Comparison of ENCODE assay signal across 29 mouse cellular contexts in genomic region chr10:93035489-93035888, GRCm38 (mm10). TPM values are rescaled to one million over a fixed set of nuclear protein-coding genes. Genes with fewer than 3 reads are reported as not detected.
DNase-seq lines count a peak whose midpoint lies in the region; ATAC-seq and TF ChIP-seq lines count a peak whose summit lies in the region.
"Had no signal": no experiment of that assay in that cellular context is flagged by ENCODE, and none has a peak within 500 bp of the region (broad histone marks: within the 10 kb centered on the region; RNA-seq: fewer than 3 reads in every experiment).

No protein-coding gene starts in this region.

- H3K36me3 ChIP-seq in forebrain, postnatal 0 days (ENCODE audit: insufficient read depth): no peaks in the 10 kb centered on the region
- H3K36me3 ChIP-seq in forebrain, embryonic 11.5 days (ENCODE audit: control insufficient read depth, insufficient read depth, low read length): no peaks in the 10 kb centered on the region
- H3K36me3 ChIP-seq in lung, embryonic 15.5 days: no peaks in the 10 kb centered on the region
- H3K36me3 ChIP-seq in neural tube, embryonic 13.5 days: no peaks in the 10 kb centered on the region
- H3K36me3 ChIP-seq: embryonic facial prominence, embryonic 15.5 days; hindbrain, embryonic 15.5 days; kidney, embryonic 15.5 days; limb, embryonic 12.5 days; liver, embryonic 15.5 days; midbrain, embryonic 12.5 days had no signal

- H3K4me2 ChIP-seq in forebrain, postnatal 0 days (ENCODE audit: low read depth): no peak overlapping the region
- no peak overlapping the region for H3K4me2 ChIP-seq in forebrain, embryonic 11.5 days (ENCODE audit: low read depth, low read length, severe bottlenecking)
- H3K4me2 ChIP-seq in lung, embryonic 15.5 days: 0 out of 2 replicates have a peak overlapping the region, but pooled peaks have one; percentile 7
- H3K4me2 ChIP-seq in neural tube, embryonic 13.5 days: no peak overlapping the region
- H3K4me2 ChIP-seq: embryonic facial prominence, embryonic 15.5 days; heart, embryonic 11.5 days; hindbrain, embryonic 15.5 days; kidney, embryonic 15.5 days; limb, embryonic 12.5 days; liver, embryonic 15.5 days; midbrain, embryonic 12.5 days had no signal

- no peak for DNase-seq in forebrain, postnatal 0 days
- DNase-seq in forebrain, embryonic 11.5 days (ENCODE audit: low spot score): no peak
- DNase-seq in lung, adult 2 months: no peak
- DNase-seq in retina, postnatal 1 day: peak; percentile 62
- no peak for DNase-seq in retina, embryonic 14.5 days (ENCODE audit: low spot score)
- DNase-seq: adrenal gland, postnatal 25 days; cerebellum, adult 18-20 months; cerebellum, postnatal 10 days; gastrocnemius, adult 2 months; heart, postnatal 4 days; kidney, adult 18-20 months; kidney, postnatal 25 days; lung, postnatal 4 days; right cerebral cortex, postnatal 14 days had no signal

- ATAC-seq in forebrain, postnatal 0 days: peak; percentile 32; the same call in 1 of the 2 replicates
- no peak for ATAC-seq in forebrain, embryonic 11.5 days (replicated peaks; ENCODE audit: low FRiP score)
- ATAC-seq in lung, embryonic 15.5 days (ENCODE audit: borderline replicate concordance, extremely low read depth, low FRiP score, low TSS enrichment): no peak
- ATAC-seq in neural tube, embryonic 13.5 days (ENCODE audit: low read depth): peak; percentile 19; the same call in 1 of the 2 replicates
- ATAC-seq in CD4-positive, CD25-positive, alpha-beta regulatory T cell, adult 4 months: no peak
- ATAC-seq: forebrain, embryonic 14.5 days had no signal

- 47% methylated on average over 10 of the region's 10 CpGs for WGBS in forebrain, postnatal 0 days
- WGBS in forebrain, embryonic 11.5 days: 74% methylated on average over 10 of the region's 10 CpGs
- 52% methylated on average over 10 of the region's 10 CpGs for WGBS in lung, embryonic 15.5 days
- 56% methylated on average over 10 of the region's 10 CpGs for WGBS in lung, adult 2 months
- 52% methylated on average over 10 of the region's 10 CpGs for WGBS in neural tube, embryonic 13.5 days

- no peaks in the 10 kb centered on the region for H3K27me3 ChIP-seq in forebrain, postnatal 0 days (ENCODE audit: insufficient read depth, low read length)
- H3K27me3 ChIP-seq in forebrain, embryonic 11.5 days (ENCODE audit: control insufficient read depth, insufficient read depth, low read length): no peaks in the 10 kb centered on the region
- no peaks in the 10 kb centered on the region for H3K27me3 ChIP-seq in lung, embryonic 15.5 days
- H3K27me3 ChIP-seq in neural tube, embryonic 13.5 days: no peaks in the 10 kb centered on the region
- H3K27me3 ChIP-seq: embryonic facial prominence, embryonic 15.5 days; hindbrain, embryonic 15.5 days; kidney, embryonic 15.5 days; limb, embryonic 12.5 days; liver, embryonic 15.5 days; megakaryocyte, embryonic 14.5 days; midbrain, embryonic 12.5 days had no signal

- no peaks in the 10 kb centered on the region; the same call in 1 of the 2 replicates for H3K4me1 ChIP-seq in forebrain, postnatal 0 days (ENCODE audit: insufficient read depth)
- H3K4me1 ChIP-seq in forebrain, embryonic 11.5 days (replicated peaks; ENCODE audit: control insufficient read depth, insufficient read depth, low read length): no peaks in the 10 kb centered on the region
- H3K4me1 ChIP-seq in lung, embryonic 15.5 days: no peaks in the 10 kb centered on the region
- no peaks in the 10 kb centered on the region for H3K4me1 ChIP-seq in lung, adult 2 months (ENCODE audit: control insufficient read depth, insufficient read depth, low read length)
- H3K4me1 ChIP-seq in neural tube, embryonic 13.5 days (replicated peaks): no peaks in the 10 kb centered on the region
- H3K4me1 ChIP-seq: embryonic facial prominence, embryonic 15.5 days; hindbrain, embryonic 15.5 days; kidney, embryonic 15.5 days; liver, embryonic 15.5 days; midbrain, embryonic 12.5 days had no signal

- no peak overlapping the region for H3K4me3 ChIP-seq in forebrain, postnatal 0 days (ENCODE audit: low read depth, low read length)
- H3K4me3 ChIP-seq in forebrain, embryonic 11.5 days (ENCODE audit: low read depth, low read length): no peak overlapping the region
- H3K4me3 ChIP-seq in lung, embryonic 15.5 days: no peak overlapping the region
- H3K4me3 ChIP-seq in lung, adult 2 months (replicated peaks; ENCODE audit: extremely low read depth, low read depth, low read length): no peak overlapping the region
- H3K4me3 ChIP-seq in neural tube, embryonic 13.5 days: no peak overlapping the region
- H3K4me3 ChIP-seq: embryonic facial prominence, embryonic 15.5 days; gastrocnemius, adult 2 months; hindbrain, embryonic 15.5 days; kidney, embryonic 15.5 days; layer of hippocampus, adult 2 months; left cerebral cortex, adult 2 months; limb, embryonic 12.5 days; liver, embryonic 15.5 days; megakaryocyte, embryonic 14.5 days; midbrain, embryonic 12.5 days; myocyte had no signal

- H3K27ac ChIP-seq in forebrain, postnatal 0 days (ENCODE audit: low read depth, low read length): no peak overlapping the region
- H3K27ac ChIP-seq in forebrain, embryonic 11.5 days (ENCODE audit: low read depth, low read length): no peak overlapping the region
- no peak overlapping the region for H3K27ac ChIP-seq in lung, embryonic 15.5 days
- no peak overlapping the region for H3K27ac ChIP-seq in neural tube, embryonic 13.5 days (replicated peaks)
- H3K27ac ChIP-seq: embryonic facial prominence, embryonic 15.5 days; gastrocnemius, adult 2 months; hindbrain, embryonic 15.5 days; kidney, embryonic 15.5 days; layer of hippocampus, adult 2 months; left cerebral cortex, adult 2 months; limb, embryonic 12.5 days; liver, embryonic 15.5 days; midbrain, embryonic 12.5 days had no signal

- no peak overlapping the region for H3K9ac ChIP-seq in forebrain, postnatal 0 days
- no peak overlapping the region for H3K9ac ChIP-seq in forebrain, embryonic 11.5 days (ENCODE audit: low read length)
- no peak overlapping the region for H3K9ac ChIP-seq in lung, embryonic 15.5 days
- no peak overlapping the region for H3K9ac ChIP-seq in neural tube, embryonic 13.5 days
- H3K9ac ChIP-seq: embryonic facial prominence, embryonic 15.5 days; hindbrain, embryonic 15.5 days; kidney, embryonic 15.5 days; limb, embryonic 12.5 days; liver, embryonic 15.5 days; midbrain, embryonic 12.5 days had no signal

- H3K9me3 ChIP-seq in forebrain, postnatal 0 days (ENCODE audit: low read length): no peaks in the 10 kb centered on the region
- no peaks in the 10 kb centered on the region for H3K9me3 ChIP-seq in forebrain, embryonic 11.5 days (ENCODE audit: control insufficient read depth, low read length)
- no peaks in the 10 kb centered on the region for H3K9me3 ChIP-seq in lung, embryonic 15.5 days
- H3K9me3 ChIP-seq in neural tube, embryonic 13.5 days: no peaks in the 10 kb centered on the region
- H3K9me3 ChIP-seq: embryonic facial prominence, embryonic 15.5 days; hindbrain, embryonic 15.5 days; kidney, embryonic 15.5 days; limb, embryonic 12.5 days; liver, embryonic 15.5 days; megakaryocyte, embryonic 14.5 days; midbrain, embryonic 12.5 days had no signal

- TF ChIP-seq CTCF in forebrain, postnatal 0 days (IDR thresholded peaks at IDR 0.05; ENCODE audit: low read depth): no peak
- no peak for TF ChIP-seq CTCF in lung, adult 2 months (IDR thresholded peaks at IDR 0.05; ENCODE audit: insufficient read depth, low read length)

- TF ChIP-seq POLR2A in lung, adult 2 months (IDR thresholded peaks at IDR 0.05; ENCODE audit: borderline replicate concordance, extremely low read depth, low read depth, low read length): no peak

RNA-seq across cellular contexts. Expression of gene Cfap54, which starts 45.9 kb away (rescaled TPM):
- total RNA-seq in forebrain, postnatal 0 days (2014; rRNA removed): 3.2 and 4.8 TPM in 2 replicates
- 1.9 and 4.2 TPM in 2 replicates for polyA plus RNA-seq in forebrain, postnatal 0 days (2015; fragmentation: Nextera tagmentation; extraction: Ambion mirVana)
- polyA plus RNA-seq in forebrain, embryonic 11.5 days (2014; fragmentation: Nextera tagmentation; extraction: Ambion mirVana): 1.1 and 1.5 TPM in 2 replicates
- polyA plus RNA-seq in lung, embryonic 15.5 days (2015; fragmentation: Nextera tagmentation; extraction: Ambion mirVana): 0.79 and 1.5 TPM in 2 replicates
- polyA plus RNA-seq in lung, adult 2 months (2012; rRNA removed): 2.3 and 3.7 TPM in 2 replicates
- 0.88 and 1.3 TPM in 2 replicates for polyA plus RNA-seq in neural tube, embryonic 13.5 days (2015; fragmentation: Nextera tagmentation; extraction: Ambion mirVana)
- polyA plus RNA-seq in CD4-positive, CD25-positive, alpha-beta regulatory T cell, adult 4 months (2017; shearing (Covaris generic)): 1 to 10 TPM; 1.6 to 2.3 TPM

Comparison
In these comparisons a context has a peak if more than half of its experiments do, and no peak if none do; other contexts are left out.
1. ATAC-seq: peak in forebrain, postnatal 0 days (single experiment) and neural tube, embryonic 13.5 days (single experiment); none in forebrain, embryonic 11.5 days (single experiment), lung, embryonic 15.5 days (single experiment) and CD4-positive, CD25-positive, alpha-beta regulatory T cell, adult 4 months (single experiment).